Comparison of ENCODE assay signal across 9 mouse cellular contexts in genomic region chr5:122770304-122770703, GRCm38 (mm10). TPM values are rescaled to one million over a fixed set of nuclear protein-coding genes. Genes with fewer than 3 reads are reported as not detected.
DNase-seq lines count a peak whose midpoint lies in the region; ATAC-seq and TF ChIP-seq lines count a peak whose summit lies in the region.
"Had no signal": no experiment of that assay in that cellular context is flagged by ENCODE, and none has a peak within 500 bp of the region (broad histone marks: within the 10 kb centered on the region; RNA-seq: fewer than 3 reads in every experiment).

No protein-coding gene starts in this region.

- no peaks in the 10 kb centered on the region for H3K27me3 ChIP-seq in spleen, adult 2 months (ENCODE audit: control insufficient read depth, insufficient read depth, low read length)

- no peak for TF ChIP-seq POLR2A in spleen, adult 2 months (IDR thresholded peaks at IDR 0.05; ENCODE audit: low read depth, low read length)

- peak overlapping the region; percentile 31 for H3K27ac ChIP-seq in spleen, adult 2 months (ENCODE audit: insufficient read depth, low read length)

- no peak overlapping the region for H3K4me3 ChIP-seq in spleen, adult 2 months (ENCODE audit: extremely low read depth, insufficient read depth, insufficient read length)
- H3K4me3 ChIP-seq: erythroblast, embryonic 14.5 days had no signal

- TF ChIP-seq CTCF in spleen, adult 2 months (IDR thresholded peaks at IDR 0.05; ENCODE audit: extremely low read depth, insufficient read depth, insufficient read length, insufficient replicate concordance): no peak

- whole genome bisulfite sequencing in spleen, adult 2 months: 63% methylated on average over 7 of the region's 7 CpGs

- ATAC-seq in cerebellum, adult (ENCODE audit: insufficient number of reproducible peaks, low FRiP score, low TSS enrichment): peak; percentile 32; the same call in 1 of the 2 replicates

- H3K36me3 ChIP-seq in spleen, adult 2 months (ENCODE audit: control insufficient read depth, insufficient read depth, low read length): no peaks in the 10 kb centered on the region

- peaks cover 11% of the 10 kb centered on the region; the same call in 1 of the 2 replicates for H3K4me1 ChIP-seq in spleen, adult 2 months (ENCODE audit: control insufficient read depth, insufficient read depth, insufficient read length)

- no peak for DNase-seq in cerebellum, postnatal 4 days (ENCODE audit: low spot score in 2 of 2)
- no peak for DNase-seq in spleen, adult 2 months (ENCODE audit: low read depth in 1 of 2, low spot score in 2 of 2)
- no peak for DNase-seq in spleen, postnatal 10 days (ENCODE audit: low spot score in 2 of 2)
- peak; percentile 43 for DNase-seq in kidney, postnatal 10 days
- peak; percentile 42 for DNase-seq in ovary, postnatal 14 days (ENCODE audit: low spot score)
- no peak for DNase-seq in retina, embryonic 14.5 days (ENCODE audit: low spot score)
- DNase-seq in embryo, embryonic 11 days: no peak

RNA-seq across cellular contexts. Expression of gene Camkk2, which starts 8.9 kb away (rescaled TPM):
- polyA plus RNA-seq in spleen, adult 2 months (2012; rRNA removed): 21.2 and 28.3 TPM in 2 replicates

RNA-seq across cellular contexts. Expression of gene Anapc5, which starts 50.8 kb away (rescaled TPM):
- 150 and 162 TPM in 2 replicates for polyA plus RNA-seq in spleen, adult 2 months (2012; rRNA removed)

Comparison
In these comparisons a context has a peak if more than half of its experiments do, and no peak if none do; other contexts are left out.
1. DNase-seq: peak in kidney, postnatal 10 days (single experiment) and ovary, postnatal 14 days (single experiment); none in cerebellum, postnatal 4 days (0 of 2), spleen, adult 2 months (0 of 2), spleen, postnatal 10 days (0 of 2), retina, embryonic 14.5 days (single experiment) and embryo, embryonic 11 days (single experiment).